Mouse (Mus musculus) layer of hippocampus, adult 9-11 months (tissue): Measurements from ENCODE around the gene Snd1.

Source experiments
- DNase-seq: peaks from one replicate; pipeline ENCODE4 v3.0.0; 2022

Snd1 gene

DNA sequence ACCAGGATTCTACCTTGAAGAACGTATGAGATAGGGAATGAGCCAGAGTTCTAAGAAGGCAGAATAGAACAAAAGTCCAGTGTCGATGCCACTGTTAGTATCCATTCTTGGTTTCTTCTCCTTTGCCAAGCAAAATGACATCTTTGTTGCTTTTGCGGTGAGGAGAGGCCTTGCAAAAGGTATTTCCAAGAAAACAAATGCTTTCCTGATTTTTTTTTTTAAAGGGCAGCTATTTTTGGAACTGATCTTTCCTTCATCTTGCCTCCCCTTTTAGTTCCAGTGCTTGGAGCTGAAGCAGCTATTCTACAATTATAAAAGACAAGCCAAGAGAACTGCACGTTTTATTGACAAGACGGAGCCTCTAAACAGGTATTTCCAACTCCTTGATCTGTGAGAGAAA lies at the start of gene Snd1:
Gene Snd1, plus strand, starts transcription at position 301 of the 400 bp plus-strand sequence.
- no peak for DNase-seq

DNA sequence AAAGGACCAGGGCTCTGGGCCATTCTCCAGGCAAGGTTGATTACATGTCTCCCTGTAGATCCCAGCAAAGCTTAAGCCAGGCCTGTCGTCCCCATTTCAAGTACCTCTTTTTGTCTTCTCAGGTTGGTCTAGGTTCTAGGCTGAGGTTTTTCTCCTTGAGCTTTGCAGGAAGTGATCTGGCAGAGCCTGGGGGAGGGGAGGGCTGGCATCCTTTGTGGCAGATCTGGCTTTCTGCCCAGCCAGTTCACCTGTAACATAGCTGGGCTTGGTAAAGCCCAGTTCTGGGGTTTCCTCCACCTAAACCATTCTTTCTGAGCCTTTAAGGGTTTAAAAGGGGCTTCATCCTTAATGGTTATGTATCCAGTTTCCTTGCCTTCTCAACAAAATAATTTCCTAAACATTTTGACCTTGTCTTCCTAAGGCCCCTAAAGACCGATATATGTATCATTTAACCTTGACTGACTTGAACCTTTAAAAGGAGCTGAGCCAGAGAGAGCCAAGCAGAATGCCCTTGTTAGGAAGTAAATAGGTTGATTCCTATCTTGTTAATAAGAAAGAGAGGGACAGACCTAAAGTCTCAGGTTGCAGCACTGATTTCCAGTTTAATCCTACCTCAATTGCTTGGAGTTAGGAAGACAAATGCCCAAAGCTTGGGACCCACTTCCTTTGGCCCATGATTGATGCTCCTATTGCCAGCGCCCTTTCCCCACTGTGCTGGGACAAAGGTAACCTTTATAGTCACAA lies 47.7 kb upstream of the Snd1 start, which contains the start of gene Fscn3:
Gene Fscn3, plus strand, starts transcription at position 694 of the 744 bp plus-strand sequence.
- DNase-seq, result no peak

DNA sequence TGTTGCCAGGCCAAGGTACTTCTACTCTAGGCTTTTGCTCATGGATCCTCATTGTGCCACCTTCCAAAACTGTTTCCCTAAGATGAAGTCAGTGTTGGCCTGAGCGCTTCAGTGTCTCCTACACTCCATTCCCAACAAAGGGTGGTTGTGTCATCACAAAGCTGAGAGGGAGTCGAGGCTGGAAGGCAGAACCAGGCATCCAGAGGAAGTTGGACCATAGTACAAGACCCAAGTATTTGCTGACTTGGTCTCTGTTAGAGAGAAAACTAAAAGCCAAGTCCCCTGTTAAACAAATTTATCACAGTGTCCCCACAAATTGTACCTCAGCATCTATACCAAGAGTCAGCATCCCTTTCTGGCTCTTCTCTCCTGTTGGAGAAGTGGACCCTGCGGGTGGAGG lies 46.6 kb upstream of the Snd1 start, which contains the start of gene Gcc1:
Gene Gcc1, minus strand, starts transcription at position 101 of the 400 bp plus-strand sequence.
- DNase-seq, result no peak

DNA sequence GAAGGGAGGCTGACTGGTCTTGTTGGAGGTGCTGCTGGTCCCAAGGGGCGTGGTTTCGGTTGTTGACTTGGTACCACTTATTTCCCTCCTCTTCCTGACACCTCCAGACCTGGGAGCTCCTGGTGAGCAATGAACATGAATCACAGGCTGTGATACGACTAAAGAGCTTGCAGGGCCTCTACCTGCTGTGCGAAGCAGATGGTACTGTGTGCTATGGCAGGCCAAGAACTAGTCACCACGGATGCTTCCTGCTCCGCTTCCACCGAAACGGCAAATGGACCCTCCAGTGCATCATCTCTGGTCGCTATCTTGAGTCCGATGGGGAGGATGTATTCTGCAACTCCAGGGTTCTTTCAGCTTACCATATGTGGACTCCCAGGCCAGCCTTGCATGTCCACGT lies 45.1 kb upstream of the Snd1 start:
- DNase-seq, result no peak

DNA sequence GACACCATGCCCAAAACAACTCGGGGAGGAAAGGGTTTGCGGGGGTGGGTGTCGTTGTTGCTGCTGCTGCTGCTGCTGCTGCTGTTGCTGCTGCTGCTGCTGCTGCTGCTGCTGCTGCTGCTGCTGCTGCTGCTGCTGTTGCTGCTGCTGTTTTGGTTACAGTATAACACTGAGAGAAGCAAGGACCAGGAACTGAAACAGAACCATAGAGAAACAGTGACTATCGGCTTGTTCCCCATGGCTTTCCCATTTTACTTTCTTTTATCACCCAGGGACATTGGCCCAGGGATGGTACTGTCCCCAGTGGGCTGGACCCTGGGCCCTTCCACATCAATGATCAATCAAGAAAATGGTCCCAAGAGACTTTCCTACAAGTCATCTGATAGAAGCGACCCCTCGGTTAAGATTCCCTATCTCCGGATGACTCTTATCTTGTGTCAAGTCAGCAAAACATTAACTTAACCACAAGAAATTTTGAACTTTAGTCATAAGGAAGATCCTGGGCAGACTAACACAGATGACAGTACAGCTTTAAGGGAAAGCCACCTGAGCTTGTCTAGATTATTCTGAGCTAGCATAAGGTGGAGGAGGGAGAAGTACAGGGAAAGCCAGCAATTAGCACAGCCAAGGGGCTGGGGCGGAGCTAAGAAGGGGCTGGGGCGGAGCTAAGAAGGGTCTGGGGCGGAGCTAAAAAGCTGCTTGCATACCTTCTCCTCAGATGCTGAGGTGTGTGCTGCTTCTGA lies 44.0 kb upstream of the Snd1 start:
- no peak for DNase-seq

DNA sequence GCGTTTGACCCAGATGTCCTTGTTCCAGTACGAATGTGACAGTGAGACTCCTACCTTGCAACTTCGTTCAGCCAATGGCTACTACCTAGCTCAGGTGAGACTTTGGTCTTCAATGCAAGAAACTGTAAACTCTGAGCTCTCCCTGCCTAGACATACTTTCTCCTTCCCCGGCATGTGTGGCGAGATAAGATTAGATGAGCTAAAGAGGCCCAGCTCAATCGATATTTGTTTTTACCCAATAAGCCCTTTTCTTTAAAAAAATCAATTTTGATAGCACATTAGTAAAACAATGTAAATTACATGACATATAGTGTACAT lies 43.4 kb upstream of the Snd1 start:
- no peak for DNase-seq

DNA sequence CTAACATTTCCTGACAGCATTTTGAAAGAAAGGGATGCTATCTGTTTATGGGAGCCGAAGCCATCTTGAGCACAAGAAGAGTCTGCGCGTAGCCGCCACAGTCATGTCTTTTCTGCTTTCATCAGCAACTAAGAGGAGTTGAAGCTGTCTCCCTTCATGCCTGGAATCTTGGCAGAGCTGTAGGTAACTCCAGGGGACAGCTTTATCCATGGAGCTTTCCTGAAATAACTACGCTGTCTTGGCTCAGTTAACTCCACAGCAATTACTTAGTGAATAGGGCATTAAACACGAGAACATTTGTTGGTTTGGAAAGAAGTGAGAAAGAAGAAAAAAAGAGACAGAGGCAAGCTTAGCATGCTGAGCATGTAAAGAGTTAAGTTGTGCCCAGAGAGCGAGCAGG lies 27.0 kb upstream of the Snd1 start:
- no peak for DNase-seq

DNA sequence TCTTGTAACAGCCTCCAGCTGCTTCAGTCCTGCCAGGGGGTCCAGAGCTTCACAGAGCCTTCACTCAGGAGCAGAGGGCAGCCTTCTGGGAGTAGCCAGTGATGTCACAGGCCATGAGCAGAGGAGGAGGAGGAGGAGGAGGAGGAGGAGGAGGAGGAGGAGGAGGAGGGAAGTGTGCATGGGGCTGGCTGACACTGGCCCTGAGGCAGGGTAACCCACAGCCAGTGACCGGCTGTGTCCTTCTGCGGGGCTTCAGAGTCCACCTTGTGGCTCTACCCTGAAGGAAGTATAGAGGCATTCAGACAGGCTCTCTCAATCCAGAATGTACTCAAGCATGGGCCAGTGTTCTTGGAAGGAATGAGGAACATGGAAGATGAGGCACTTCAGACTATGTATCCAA lies 25.7 kb upstream of the Snd1 start, which contains the start of gene Pax4:
Gene Pax4, minus strand, starts transcription at position 101 of the 400 bp plus-strand sequence.
- no peak for DNase-seq

DNA sequence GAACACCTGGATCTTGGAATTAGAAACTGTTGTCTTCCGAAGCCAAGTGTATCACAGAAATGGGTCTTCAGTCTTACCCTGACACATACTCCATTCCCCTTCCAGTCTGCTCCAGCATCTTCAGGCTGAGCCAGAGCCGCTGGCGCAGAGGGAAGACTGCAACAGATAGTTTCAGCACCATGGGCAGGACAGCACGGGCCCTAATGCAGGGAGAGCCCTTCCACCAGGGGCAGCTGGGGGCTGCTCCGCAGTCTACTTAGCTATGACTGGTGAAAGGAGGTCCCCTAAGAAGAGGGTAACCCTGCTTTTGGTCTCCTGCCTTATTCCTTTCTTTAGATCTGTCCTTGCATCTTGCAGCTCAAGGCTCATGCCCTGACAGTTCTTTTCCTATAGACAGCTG lies 24.5 kb upstream of the Snd1 start:
- no peak for DNase-seq

DNA sequence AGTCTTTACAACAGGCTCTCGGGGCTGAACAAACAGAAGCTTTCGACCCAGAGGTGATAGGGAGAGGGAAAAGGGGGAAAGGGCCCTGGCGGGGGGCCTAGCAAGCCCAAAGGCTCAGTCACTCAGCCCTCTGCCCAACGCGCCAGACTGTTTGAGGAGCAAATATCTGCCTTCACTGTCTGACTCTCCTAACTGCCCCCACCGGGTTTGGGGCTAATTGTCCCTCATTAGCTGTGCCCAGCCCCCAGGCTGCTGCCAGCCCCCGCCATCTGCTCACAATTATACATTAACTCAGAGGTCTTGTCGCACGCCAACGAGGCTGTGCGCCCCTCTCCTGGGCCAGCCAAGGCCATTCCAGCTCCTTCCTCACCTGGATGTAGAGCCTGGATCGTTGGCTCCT lies 24.0 kb upstream of the Snd1 start:
- DNase-seq, result no peak

DNA sequence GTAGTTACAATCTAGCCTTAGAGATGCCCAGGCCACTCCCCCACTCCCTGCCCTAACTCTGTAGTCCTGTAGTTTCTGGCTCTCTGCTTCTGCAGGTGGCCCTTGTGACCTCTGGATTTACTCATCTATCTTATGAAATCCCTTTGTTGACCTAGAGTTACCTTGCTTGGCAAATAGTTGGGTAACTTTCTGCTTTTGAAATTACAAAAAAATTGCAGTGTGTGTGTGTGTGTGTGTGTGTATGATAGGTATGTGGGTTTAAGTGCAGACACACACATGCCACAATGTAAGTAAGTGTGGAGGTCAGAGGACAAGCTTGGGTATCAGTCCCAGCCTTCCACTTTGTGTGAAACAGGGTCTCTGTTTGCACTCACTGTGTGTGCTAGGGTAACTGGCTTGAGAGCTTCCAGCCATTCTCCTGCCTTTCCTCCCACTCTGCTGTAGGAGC lies 15.7 kb upstream of the Snd1 start:
- no peak for DNase-seq

DNA sequence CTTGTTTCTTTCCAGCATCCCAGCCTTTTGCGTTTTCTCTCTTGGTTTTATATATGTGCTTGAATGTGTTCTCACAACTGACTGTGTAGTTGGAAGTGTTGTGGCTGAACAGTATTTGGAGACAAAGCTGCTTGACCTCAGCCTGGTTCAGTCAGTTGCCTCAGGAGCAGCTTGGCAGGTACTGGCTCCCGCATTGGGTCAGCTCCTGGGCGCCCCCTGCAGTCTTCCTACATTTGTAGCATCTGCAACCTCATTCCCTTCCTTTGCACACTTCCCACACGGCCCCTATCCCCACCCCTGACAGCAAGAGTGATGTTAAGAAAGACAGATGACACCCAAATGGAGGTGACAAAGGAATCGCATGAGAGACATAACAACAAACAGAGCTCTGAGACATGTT lies 14.4 kb upstream of the Snd1 start:
- DNase-seq, result peak; percentile 30

DNA sequence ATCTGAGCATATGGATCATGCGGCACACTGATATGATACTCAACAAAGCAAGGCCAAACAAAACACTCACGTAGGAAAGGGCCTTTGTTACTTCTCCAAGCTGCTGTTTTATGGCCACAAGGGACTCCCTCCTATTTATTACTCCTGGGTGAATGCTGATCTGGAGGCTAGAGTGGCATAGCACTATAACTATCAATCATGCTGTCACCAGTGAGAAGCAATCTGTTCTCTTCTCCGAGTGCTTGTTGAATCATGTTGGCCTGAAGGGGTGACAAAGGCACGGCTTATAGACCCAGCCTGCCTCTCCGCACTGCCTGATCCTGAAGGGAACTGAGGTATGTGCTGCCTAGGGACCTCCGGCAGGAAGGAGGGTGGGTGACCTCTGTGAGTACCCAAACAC lies 10.3 kb upstream of the Snd1 start:
- DNase-seq, result no peak

DNA sequence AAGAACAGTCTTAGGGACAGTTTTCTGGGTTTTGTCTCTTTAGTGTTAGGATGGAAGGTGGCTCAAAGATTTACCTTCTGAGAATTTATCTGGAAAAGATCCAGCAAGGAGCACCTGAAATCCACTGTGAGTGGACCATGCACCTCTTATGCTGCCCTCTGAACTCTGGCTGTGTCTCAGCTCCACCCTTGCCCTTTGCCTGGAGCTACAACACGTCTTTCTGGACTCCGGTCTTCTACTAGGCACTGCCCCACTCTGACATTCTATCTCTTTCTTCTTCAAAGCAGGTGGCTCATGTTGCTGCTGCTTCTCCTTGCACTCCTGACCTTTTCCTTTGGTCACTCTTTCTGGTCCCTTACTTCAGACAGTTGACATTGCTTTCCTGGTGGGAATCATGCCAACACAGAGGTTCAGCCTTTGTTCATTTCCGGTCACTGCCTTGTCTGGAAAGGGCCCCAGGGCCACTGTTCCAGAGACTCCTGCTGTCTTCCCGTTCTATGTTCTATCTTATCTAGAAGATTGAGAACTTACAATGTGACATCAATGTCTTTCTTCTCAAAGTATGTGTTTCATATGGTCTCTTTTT lies 4.8 kb upstream of the Snd1 start:
- no peak for DNase-seq

DNA sequence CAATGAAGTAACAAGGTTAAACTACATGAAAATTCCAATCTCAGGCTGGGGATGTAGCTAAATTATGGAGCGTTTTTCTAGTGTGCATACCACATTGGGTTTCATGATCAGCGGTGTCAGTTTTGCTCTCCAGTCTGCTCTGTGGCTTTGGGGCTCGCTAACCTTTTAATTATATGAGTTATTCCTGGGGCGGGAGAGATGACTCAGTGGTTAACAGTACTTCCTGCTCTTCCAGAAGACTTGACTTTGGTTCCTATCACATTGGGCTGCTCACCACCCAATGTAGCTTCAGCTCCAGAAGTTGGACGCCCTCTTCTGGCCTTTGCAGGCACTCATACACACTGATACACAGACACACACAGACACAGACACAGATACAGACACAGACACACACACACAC lies 4.3 kb upstream of the Snd1 start:
- no peak for DNase-seq

DNA sequence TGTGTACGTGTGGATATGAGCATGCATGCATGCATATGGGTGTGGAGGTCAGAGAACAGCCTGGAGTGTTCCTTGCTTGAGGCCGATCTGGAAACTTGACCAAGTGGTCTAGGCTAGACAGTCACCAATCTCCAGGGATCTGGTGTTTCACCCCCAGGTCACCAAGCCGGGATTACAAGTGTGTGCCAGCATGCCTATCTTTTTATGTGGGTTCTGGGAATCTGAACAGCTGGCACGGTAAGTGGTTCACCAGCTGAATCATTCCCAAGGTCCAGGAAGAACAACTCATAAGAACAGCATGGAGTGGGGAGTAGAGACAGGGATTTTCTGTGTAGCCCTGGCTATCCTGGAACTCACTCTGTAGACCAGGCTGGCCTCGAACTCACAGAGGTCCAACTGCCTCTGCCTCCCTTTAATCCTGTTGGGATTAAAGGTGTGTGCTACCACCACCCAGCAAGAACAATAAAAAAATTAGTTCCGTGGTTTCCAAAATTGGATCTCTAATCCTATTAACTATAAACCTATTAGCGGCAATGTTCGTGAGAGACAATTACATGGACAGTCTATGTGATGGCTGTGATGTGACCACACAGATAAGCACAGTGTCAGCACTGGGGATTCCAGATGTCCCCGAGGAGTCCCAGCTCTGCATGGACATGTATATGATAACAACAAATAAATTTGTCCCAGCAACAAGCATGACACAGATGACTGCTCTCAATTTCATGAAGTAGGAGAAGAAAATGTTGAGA lies 3.5 kb upstream of the Snd1 start:
- no peak for DNase-seq

DNA sequence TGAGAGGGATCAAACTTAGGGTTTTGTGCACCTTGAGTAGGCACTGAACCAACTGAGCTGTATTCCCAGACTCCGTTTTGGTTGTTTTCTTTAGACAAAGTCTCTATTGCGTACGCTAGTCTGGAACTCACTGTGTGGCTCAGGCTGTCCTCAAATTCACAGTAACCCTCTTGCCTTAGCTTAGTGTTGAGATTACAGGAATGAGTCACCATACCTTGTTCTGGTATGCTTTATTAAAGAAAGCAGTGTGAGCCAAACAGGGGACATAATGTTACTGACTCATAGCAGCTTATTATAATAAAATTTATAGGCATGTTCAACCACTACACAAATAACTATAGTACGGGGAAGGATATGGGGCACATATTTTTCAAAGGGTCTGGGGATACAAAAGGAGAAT lies 728 bp upstream of the Snd1 start:
- no peak for DNase-seq

DNA sequence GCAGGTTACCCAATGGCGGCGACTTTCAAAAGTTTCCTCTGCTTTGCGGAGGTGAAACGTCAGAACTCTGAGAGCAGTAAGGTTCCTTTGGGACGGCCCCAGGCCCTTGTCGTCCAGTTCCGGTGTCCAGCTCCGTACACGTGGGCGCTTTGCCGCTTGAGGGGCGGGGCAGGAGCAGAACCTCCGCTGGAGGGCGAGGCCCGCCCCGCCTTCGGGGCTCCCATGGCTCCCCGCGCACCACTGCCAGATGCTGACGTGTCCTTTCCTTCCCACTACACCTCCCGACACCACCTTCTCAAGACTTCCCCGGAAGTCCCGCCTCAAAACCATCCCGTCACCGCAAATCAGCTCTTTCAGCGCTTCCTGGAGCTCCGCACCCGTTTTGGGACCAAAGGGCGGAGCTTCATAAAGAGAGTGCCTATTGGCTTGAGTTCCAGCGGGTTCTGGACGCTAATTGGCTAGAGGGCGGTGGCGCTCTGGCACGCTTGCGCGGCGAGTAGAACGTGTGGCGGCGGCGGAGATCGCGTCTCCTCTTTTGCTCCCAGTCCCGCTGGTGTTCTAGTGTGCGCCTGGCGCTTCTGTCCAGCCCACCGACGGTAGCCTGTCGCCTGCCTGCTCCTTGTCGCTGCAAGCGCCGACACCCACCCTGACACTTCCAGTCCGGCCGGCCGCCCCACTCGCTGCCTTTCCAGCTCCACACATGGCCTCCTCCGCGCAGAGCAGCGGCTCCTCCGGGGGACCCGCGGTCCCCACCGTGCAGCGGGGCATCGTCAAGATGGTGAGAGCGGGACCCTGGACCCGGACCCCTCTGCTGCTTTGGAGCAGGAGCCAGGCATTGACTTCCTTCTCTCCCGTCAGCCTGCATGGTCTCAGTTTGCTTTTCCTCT lies 5.2 kb downstream of the Snd1 start:
- DNase-seq, result peak; percentile 100

DNA sequence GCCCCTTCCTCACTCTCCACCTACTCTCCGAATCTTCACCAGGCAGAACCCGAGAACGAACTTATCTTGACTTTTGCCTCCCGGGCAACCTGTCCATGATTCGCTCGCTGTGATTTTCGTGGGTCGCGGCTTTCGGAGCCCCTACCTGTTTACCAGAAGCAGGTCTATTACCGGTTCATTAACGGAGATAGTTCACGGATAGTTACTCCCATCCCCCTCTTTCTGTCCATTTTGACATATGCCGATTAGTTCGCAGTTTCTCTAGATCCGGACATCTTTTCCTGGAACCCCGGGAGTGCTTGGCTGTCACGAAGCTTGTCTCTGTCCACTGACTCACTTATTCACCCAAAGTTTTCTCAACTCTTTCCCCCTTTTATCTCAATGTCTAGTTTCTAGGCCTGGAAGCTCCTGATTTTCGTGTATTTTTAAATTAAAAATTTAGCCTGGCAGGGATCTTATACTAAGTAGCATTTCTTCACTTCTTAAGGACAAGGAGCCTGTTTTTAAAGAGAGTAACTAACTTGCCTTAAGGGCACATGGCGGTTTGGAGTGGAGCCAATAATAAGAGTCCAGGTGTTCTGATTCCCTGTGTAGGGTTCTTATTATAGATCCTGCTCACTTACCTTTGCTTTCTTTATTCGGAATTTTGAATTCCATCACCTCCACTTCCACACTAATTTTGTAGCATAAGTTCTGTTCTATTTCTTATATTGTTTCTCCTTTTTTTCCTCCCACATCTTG lies 6.0 kb downstream of the Snd1 start:
- no peak for DNase-seq

DNA sequence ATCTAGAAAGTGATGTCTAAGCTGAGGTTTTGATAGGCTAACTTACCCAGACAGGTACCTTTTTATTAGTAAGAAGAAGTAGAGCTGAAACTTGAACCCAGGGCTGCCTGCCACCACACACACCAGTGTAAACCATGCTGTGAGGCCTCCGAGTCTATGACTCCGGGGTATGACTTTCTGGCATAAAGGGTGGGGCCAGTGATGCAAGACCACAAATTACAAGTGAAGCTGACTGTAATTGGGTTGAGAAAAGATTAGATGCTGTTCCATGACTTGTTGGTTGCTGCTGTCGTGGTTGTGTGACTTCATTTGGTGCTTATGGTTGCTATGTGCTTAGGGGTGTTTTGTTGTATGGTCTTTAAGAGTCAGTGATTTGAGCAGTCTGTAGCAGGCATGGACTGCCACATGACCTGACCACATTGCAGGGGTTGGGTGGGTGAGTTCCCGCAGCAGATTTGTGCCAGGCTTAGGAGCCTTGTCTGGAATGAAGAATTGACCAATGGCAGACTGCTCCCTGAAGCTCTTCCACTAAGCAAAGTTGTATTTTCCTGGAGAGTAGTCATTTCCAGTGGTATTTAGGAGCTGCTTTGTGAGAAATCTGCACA lies 7.9 kb downstream of the Snd1 start:
- no peak for DNase-seq

DNA sequence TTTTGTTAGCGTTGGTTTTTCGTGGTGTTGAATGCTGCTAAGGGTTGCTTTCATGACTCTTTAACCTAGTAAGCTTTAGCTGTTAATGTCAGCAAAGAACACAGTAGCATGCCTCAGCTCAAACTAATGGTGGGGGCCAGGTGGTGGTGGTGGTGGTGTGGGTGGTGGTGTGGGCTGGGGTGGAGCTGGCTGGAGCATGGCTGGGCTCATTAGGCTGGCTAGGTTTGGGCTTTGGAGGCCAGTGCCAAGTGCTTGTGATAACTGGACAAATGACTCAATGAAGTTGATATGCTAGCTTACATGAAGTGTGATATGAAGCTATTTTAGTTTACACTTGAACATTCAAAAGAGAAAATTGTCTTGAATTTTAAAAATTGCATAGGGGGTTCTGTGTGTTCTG lies 11.1 kb downstream of the Snd1 start:
- DNase-seq, result no peak
